Mouse (Mus musculus) midbrain, embryonic 13.5 days (tissue): Measurements from ENCODE around the gene C530008M17Rik. TPM values are rescaled to one million over a fixed set of nuclear protein-coding genes. Genes with fewer than 3 reads are reported as not detected.
"Not testable (repeated sequence)": the region's sequence is repeated elsewhere in the genome, so short reads cannot be mapped to it uniquely, and the experiment has no call there.

Experiments used
- ATAC-seq: fragments of 200-750 bp; cut with Nextera tagmentation; 2 replicates; pipeline ENCODE4 v1.8.0; 2017; ENCODE audit warnings: mild to moderate bottlenecking, moderate TSS enrichment, moderate library complexity
- H3K27ac ChIP-seq: fragments of 300-500 bp; sonication (generic); 2 replicates; pipeline ENCODE4 v1.5.1; 2015; ENCODE audit warnings: inconsistent platforms, mild to moderate bottlenecking, moderate library complexity
- H3K27me3 ChIP-seq: fragments of 300-500 bp; sonication (generic); 2 replicates; pipeline ENCODE4 v1.6.1; 2015; ENCODE audit warnings: mild to moderate bottlenecking, inconsistent platforms
- H3K36me3 ChIP-seq: fragments of 300-500 bp; sonication (generic); 2 replicates; pipeline ENCODE4 v1.6.1; 2015; ENCODE audit warnings: mild to moderate bottlenecking, inconsistent platforms
- H3K4me1 ChIP-seq: fragments of 300-500 bp; sonication (generic); replicated peaks from 2 replicates; pipeline ENCODE4 v1.6.1; 2015; ENCODE audit warnings: inconsistent platforms
- H3K4me2 ChIP-seq: fragments of 300-500 bp; sonication (generic); replicated peaks from 2 replicates; pipeline ENCODE4 v1.6.1; 2015; ENCODE audit warnings: moderate library complexity, mild to moderate bottlenecking, inconsistent platforms
- H3K4me3 ChIP-seq: fragments of 300-500 bp; sonication (generic); replicated peaks from 2 replicates; pipeline ENCODE4 v1.5.1; 2015; ENCODE audit warnings: mild to moderate bottlenecking, inconsistent platforms
- H3K9ac ChIP-seq: fragments of 300-500 bp; sonication (generic); replicated peaks from 2 replicates; pipeline ENCODE4 v1.6.1; 2015; ENCODE audit warnings: mild to moderate bottlenecking, inconsistent platforms
- H3K9me3 ChIP-seq: fragments of 300-500 bp; sonication (generic); 2 replicates; pipeline ENCODE4 v1.6.1; 2016; ENCODE audit warnings: mild to moderate bottlenecking, inconsistent platforms
- WGBS: fragments of 180-500 bp; shearing (Covaris S2); methylation state at CpG from one replicate; pipeline ENCODE4 v1.1.7; 2015; 5-methylcytosine and 5-hydroxymethylcytosine counted together
- polyA plus RNA-seq: library from polyadenylated mRNA; unstranded; fragments of >200 nt; fragmentation: Nextera tagmentation; extraction: Ambion mirVana; gene quantifications from 2 replicates; pipeline ENCODE4 v1.2.1, GENCODE M21; 2015

C530008M17Rik gene
- polyA plus RNA-seq, 1 experiment from 2014 or later: 75.2 TPM

- Histone ChIP-seq H3K4me3 (no peak overlapping the region), H3K4me2 (no peak overlapping the region), H3K27ac (no peak overlapping the region), H3K9me3 (no peaks in the 10 kb centered on the region), H3K27me3 (no peaks in the 10 kb centered on the region), H3K4me1 (no peaks in the 10 kb centered on the region), H3K9ac (no peak overlapping the region), H3K36me3 (peaks cover 78% of the 10 kb centered on the region)
- ATAC-seq: no peak
- WGBS: 96% methylated on average over 2 of the region's 2 CpGs
Observed at GRCm38 (mm10) chr5:76893084-76893483, 236.8 kb downstream of the C530008M17Rik start.

DNA sequence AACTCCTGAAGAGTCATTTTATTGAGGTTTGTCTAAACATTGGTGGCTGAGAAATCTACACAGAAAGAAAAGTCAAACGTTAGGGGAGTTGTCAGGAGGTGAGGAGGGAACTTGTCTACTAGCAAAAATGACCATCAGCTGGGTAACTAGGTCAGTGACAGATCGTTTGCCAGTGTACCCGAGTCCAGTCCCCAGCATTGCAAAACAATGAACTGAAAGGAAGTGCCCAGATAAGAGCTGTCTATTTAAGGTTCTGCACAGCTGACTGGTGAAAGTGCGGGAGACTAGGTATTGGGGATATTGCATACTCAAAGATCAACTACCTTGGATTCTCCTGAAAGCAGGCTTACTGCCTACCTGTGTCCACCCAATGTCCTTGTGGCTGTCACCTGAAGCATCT lies 245.8 kb downstream of the C530008M17Rik start:
- Histone ChIP-seq H3K27ac (no peak overlapping the region), H3K9ac (no peak overlapping the region), H3K27me3 (no peaks in the 10 kb centered on the region), H3K4me3 (no peak overlapping the region), H3K36me3 (peaks cover 10% of the 10 kb centered on the region; the same call in 1 of the 2 replicates), H3K9me3 (no peaks in the 10 kb centered on the region), H3K4me2 (no peak overlapping the region), H3K4me1 (peaks cover 15% of the 10 kb centered on the region)
- 87% methylated on average over 4 of the region's 4 CpGs for WGBS
- ATAC-seq: no peak

GRCm38 (mm10) chr5:76904713-76905404 lies 248.5 kb downstream of the C530008M17Rik start:
- peak; percentile 0; the same call in 1 of the 2 replicates for ATAC-seq
- 2% methylated on average over 19 of the region's 19 CpGs for WGBS
- Histone ChIP-seq H3K9me3 (no peaks in the 10 kb centered on the region), H3K36me3 (peaks cover 3% of the 10 kb centered on the region; the same call in 1 of the 2 replicates), H3K4me1 (peaks cover 15% of the 10 kb centered on the region), H3K27ac (peak overlapping the region; percentile 86), H3K4me3 (peak overlapping the region; percentile 73), H3K9ac (peak overlapping the region; percentile 84), H3K4me2 (peak overlapping the region; percentile 77), H3K27me3 (no peaks in the 10 kb centered on the region)

- H3K9ac ChIP-seq: peak within 1 kb of the TSS; percentile 84
- H3K27ac ChIP-seq: peak within 1 kb of the TSS; percentile 86
- no peaks in the 10 kb centered on the region for H3K9me3 ChIP-seq
- no peaks in the 10 kb centered on the region for H3K27me3 ChIP-seq
- H3K4me3 ChIP-seq: peak within 1 kb of the TSS; percentile 73
- 1% methylated on average over 47 of the region's 47 CpGs for WGBS
- H3K4me1 ChIP-seq: peaks cover 15% of the 10 kb centered on the region
- no peaks in the 10 kb centered on the region for H3K36me3 ChIP-seq
- ATAC-seq: peak; percentile 97
- H3K4me2 ChIP-seq: peak within 1 kb of the TSS; percentile 77
Observed at GRCm38 (mm10) chr5:76905405-76906154, 249.3 kb downstream of the C530008M17Rik start, which contains the start of gene Aasdh. Aasdh (minus strand) TSS chr5:76905514.

GRCm38 (mm10) chr5:76906155-76906499 lies 249.8 kb downstream of the C530008M17Rik start:
- Histone ChIP-seq H3K27ac (peak overlapping the region; percentile 86), H3K9ac (peak overlapping the region; percentile 84), H3K4me2 (peak overlapping the region; percentile 77), H3K4me1 (peaks cover 15% of the 10 kb centered on the region), H3K4me3 (peak overlapping the region; percentile 73), H3K9me3 (no peaks in the 10 kb centered on the region), H3K27me3 (no peaks in the 10 kb centered on the region), H3K36me3 (no peaks in the 10 kb centered on the region)
- 43% methylated on average over 3 of the region's 3 CpGs for WGBS
- peak; percentile 19 for ATAC-seq

DNA sequence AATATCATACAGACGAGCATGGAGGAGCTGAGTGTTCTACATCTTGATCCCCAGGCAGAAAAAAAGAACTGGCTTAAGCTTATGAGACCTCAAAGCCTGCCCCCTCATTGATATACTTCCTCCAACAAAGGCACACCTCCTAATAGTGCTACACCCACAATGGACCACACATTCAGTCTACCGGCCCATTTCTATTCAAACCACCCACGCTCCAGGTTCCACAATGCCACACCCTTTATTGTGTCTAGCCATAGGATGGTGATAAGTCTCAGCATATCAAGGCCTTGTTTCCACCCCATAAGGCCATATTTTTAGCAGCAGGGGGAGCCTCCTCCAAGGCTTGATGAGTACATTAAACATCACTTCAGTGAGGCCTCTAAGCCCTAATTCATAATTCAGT lies 254.5 kb downstream of the C530008M17Rik start:
- Histone ChIP-seq H3K36me3 (peaks cover 15% of the 10 kb centered on the region), H3K27me3 (no peaks in the 10 kb centered on the region), H3K4me1 (peaks cover 9% of the 10 kb centered on the region), H3K4me2 (no peak overlapping the region), H3K4me3 (no peak overlapping the region), H3K9ac (no peak overlapping the region), H3K9me3 (no peaks in the 10 kb centered on the region), H3K27ac (no peak overlapping the region)
- ATAC-seq: no peak
- 84% methylated on average over 3 of the region's 3 CpGs for WGBS

GRCm38 (mm10) chr5:76912522-76912921 lies 256.2 kb downstream of the C530008M17Rik start:
- H3K9ac ChIP-seq, H3K27ac ChIP-seq, ATAC-seq, H3K27me3 ChIP-seq, H3K9me3 ChIP-seq, H3K4me1 ChIP-seq, H3K4me2 ChIP-seq, H3K4me3 ChIP-seq: not testable (repeated sequence)
- peaks cover 16% of the 10 kb centered on the region for H3K36me3 ChIP-seq
- WGBS: 91% methylated on average over 5 of the region's 5 CpGs

DNA sequence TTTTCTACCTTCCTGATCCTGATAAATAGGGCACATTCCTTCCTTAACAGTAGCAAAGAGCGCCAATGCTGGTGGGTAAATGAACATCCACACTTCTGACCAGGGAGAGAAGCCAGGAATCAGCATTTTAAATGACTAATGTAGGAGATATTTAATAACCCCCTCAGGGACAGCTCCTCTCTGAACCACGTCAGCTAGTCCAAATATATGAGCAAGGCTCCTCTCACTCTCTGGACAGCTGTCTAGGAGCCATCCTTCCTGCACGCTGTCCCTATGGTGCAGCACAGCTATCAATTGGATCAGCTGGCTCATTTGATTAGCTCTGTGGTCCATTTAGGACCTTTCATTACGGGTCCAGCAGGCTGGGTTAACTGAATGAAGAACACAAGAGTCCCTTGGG lies 266.5 kb downstream of the C530008M17Rik start:
- no peaks in the 10 kb centered on the region for H3K4me1 ChIP-seq
- H3K4me3 ChIP-seq: no peak overlapping the region
- H3K27me3 ChIP-seq: no peaks in the 10 kb centered on the region
- ATAC-seq: no peak
- WGBS: 85% methylated on average over 4 of the region's 4 CpGs
- peaks cover 65% of the 10 kb centered on the region for H3K36me3 ChIP-seq
- H3K4me2 ChIP-seq: no peak overlapping the region
- no peak overlapping the region for H3K27ac ChIP-seq
- H3K9me3 ChIP-seq: peaks cover 14% of the 10 kb centered on the region; the same call in 1 of the 2 replicates
- H3K9ac ChIP-seq: no peak overlapping the region

Other genes with a start within 250 kb of the C530008M17Rik start
- gene Gm7271, start 172.5 kb upstream of the C530008M17Rik start, polyA plus RNA-seq: not detected in 2 replicates
- gene Exoc1, start 127.2 kb upstream of the C530008M17Rik start, polyA plus RNA-seq: 61.7 and 65.3 TPM in 2 replicates
- gene Cep135, start 67.8 kb upstream of the C530008M17Rik start, polyA plus RNA-seq: 4.4 and 4.6 TPM in 2 replicates
- gene Aasdh, start 249.0 kb downstream of the C530008M17Rik start, polyA plus RNA-seq: 24.8 and 26.2 TPM in 2 replicates